Mouse (Mus musculus) mouse trophoblast stem cell (cell line): Measurements from ENCODE around the gene Tmem161b.

Experiments used
- in situ Hi-C, 2 experiments: fragments of 300-500 bp; cut with MseI, MboI; formaldehyde crosslinking; loops; 2 replicates in 1 of 2; 3 replicates in 1 of 2; pipeline ENCODE4 v1.15.1; 2025

Gene Tmem161b

GRCm38 (mm10) chr13:84345114-84345513 lies 123.0 kb downstream of the Tmem161b start:
- in situ Hi-C loops: loop anchor here (5.0 to 10.0 kb wide), 2 partner anchors 618 to 620 kb away; no protein-coding TSS in a partner anchor
